Mouse (Mus musculus) E14TG2a.4 (cell line): Measurements from ENCODE around the gene Clybl.
A peak's percentile ranks its signal among the peaks of the same experiment; 100 is the strongest.

Source experiments
- H3K27me3 ChIP-seq: 2 replicates; pipeline ENCODE4 v1.6.1; 2014; ENCODE audit warnings: low read length, control low read depth; ENCODE audit not compliant: insufficient read depth
- H3K36me3 ChIP-seq: 2 replicates; pipeline ENCODE4 v1.6.1; 2014; ENCODE audit warnings: low read length, control low read depth; ENCODE audit not compliant: insufficient read depth
- H3K4me1 ChIP-seq: replicated peaks from 2 replicates; pipeline ENCODE4 v1.6.1; 2014; ENCODE audit warnings: low read depth, low read length, control low read depth
- H3K4me3 ChIP-seq: replicated peaks from 2 replicates; pipeline ENCODE4 v1.5.1; 2014; ENCODE audit warnings: mild to moderate bottlenecking, low read length
- H3K9me3 ChIP-seq: 2 replicates; pipeline ENCODE4 v1.6.1; 2014; ENCODE audit warnings: low read length, control low read depth
- CTCF ChIP-seq: conservative IDR thresholded peaks from 2 replicates; pipeline ENCODE4 v1.5.1; 2014; ENCODE audit warnings: low read length
- NANOG ChIP-seq: IDR thresholded peaks from 2 replicates; pipeline ENCODE4 v1.6.1; 2014; ENCODE audit warnings: borderline replicate concordance, low read length, mixed read lengths
- POU5F1 ChIP-seq: IDR thresholded peaks from 2 replicates; pipeline ENCODE4 v1.6.1; 2014; ENCODE audit warnings: low read length, borderline replicate concordance

The Clybl gene

DNA sequence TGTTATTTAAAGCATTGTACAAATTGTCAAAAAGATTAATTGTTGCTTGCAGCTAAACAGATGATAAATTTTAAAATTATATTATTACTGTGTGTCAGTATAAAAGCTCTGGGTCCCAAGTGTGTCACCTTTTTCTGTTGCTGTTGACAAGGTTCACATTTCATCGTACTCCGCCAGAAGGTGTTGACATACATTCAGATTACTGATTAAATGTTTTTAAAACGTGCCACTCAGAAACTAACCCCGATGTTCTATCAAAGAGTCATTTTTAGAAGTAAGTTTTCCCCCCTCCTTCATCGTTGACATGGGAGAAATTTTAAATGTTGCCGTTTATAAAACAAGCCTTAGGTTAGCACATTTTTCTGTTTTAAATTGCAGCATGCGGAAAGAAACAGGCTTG is 83.7 kb downstream of the Clybl start:
- TF ChIP-seq CTCF = no peak
- H3K27me3 ChIP-seq = peaks cover 57% of the 10 kb centered on the region
- H3K9me3 ChIP-seq = no peaks in the 10 kb centered on the region
- H3K4me3 ChIP-seq = no peak overlapping the region
- no peaks in the 10 kb centered on the region for H3K36me3 ChIP-seq
- H3K4me1 ChIP-seq = peaks cover 47% of the 10 kb centered on the region

GRCm38 (mm10) chr14:122267590-122267989 is 86.1 kb downstream of the Clybl start:
- Histone ChIP-seq H3K4me3 (no peak overlapping the region), H3K27me3 (peaks cover 48% of the 10 kb centered on the region), H3K36me3 (no peaks in the 10 kb centered on the region), H3K9me3 (no peaks in the 10 kb centered on the region), H3K4me1 (peaks cover 56% of the 10 kb centered on the region)
- TF ChIP-seq POU5F1 (no peak), NANOG (no peak), CTCF (no peak)

DNA sequence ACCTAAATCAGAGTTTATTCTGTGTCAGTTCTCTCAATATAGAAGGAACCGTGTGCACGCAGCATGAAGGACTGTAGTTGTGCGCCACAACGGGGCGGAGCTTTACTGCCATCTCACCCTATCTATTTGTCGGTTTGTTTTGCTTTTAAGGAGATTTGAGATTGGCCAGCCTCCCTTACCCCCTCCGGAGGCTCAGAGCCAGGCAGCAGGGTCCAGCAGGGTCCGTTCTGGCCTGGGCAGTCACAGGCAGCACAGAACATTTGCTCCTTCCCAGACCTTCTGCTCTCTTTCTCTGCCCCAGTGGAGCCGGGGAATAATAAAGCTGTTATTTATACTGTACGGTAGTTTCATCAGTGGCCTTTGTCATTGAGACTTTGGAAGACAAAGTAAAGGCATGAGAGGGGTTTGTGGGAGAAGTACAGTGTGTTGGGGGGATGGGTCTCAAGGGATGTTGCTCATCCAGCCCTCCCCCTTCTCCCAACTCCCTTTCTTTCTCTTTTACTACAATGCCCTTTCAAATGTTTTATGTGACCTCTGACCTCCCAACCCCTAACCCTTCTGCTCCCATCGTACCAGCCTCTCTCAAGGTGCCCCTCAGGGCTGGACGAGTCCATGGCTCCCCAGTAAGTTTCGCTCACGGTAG is 89.7 kb downstream of the Clybl start:
- peak overlapping the region; percentile 39 for H3K4me3 ChIP-seq
- H3K36me3 ChIP-seq = no peaks in the 10 kb centered on the region
- H3K4me1 ChIP-seq = peaks cover 50% of the 10 kb centered on the region
- H3K9me3 ChIP-seq = no peaks in the 10 kb centered on the region
- no peak for TF ChIP-seq POU5F1
- TF ChIP-seq CTCF = no peak
- no peak for TF ChIP-seq NANOG
- peaks cover 33% of the 10 kb centered on the region for H3K27me3 ChIP-seq

DNA sequence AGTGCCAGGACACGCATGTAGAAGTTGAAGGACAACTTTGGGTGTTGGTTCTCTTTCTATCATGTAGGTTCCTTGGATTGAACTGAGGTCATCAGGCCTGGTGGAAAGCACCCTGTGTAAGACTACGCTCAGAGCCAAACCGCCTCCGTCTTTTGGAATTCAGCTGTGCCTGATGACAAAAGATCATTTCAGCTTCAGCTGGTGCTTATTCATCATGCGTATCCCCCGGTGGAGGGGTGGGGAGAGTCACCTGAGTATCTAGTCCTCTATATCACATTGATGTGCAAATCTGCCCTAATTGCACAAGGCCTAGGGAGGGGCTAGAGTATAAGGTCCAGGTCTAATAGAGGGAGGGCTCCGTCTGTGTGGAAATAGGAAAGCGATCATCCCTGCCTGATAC is 95.6 kb downstream of the Clybl start:
- Histone ChIP-seq H3K4me3 (no peak overlapping the region), H3K9me3 (no peaks in the 10 kb centered on the region), H3K27me3 (peaks cover 14% of the 10 kb centered on the region), H3K4me1 (peaks cover 73% of the 10 kb centered on the region), H3K36me3 (no peaks in the 10 kb centered on the region)
- TF ChIP-seq NANOG = no peak
- no peak for TF ChIP-seq POU5F1
- no peak for TF ChIP-seq CTCF

DNA sequence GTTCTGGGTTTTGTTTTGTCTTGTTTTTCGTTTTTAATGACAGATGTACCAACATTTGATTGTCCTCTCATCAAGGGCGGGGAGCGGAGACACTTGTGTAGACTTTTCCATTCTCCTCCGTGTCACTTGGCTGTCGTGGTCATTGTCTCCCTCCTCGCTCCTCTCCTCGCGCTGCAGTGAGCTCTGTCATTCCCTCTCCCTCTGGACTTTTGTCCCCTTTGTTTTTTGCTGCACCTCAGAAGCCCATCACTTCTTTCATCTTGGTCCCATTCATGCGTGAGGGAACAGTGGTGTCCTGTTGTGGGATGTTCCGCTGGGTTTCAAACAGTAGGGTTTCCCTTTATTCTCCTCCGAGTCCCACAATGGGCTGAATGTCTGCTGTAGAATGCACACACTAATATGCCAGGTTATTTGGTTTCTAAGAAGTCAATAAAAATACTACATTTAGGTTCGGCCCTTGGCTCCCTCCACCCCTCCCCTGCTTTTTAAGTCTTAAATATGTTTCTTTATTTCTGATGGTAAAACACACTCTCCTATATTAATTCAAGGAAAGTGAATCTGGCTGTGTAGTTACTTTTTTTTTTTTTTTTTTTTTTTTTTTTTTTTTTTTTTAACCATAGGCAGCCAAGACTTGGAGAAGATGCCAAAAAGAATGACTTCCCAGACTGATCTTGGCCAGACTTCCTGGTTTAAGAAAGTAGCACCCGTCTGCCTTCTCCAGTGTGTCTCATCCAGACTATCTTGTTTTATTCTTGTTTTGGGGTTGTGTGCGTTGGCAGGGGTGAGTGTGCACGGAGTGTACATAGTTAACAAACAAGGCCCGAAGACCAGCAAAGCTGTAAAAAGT is 98.2 kb downstream of the Clybl start:
- Histone ChIP-seq H3K4me3 (peak overlapping the region; percentile 35; the same call in 1 of the 2 replicates), H3K9me3 (no peaks in the 10 kb centered on the region), H3K4me1 (peaks cover 67% of the 10 kb centered on the region), H3K36me3 (no peaks in the 10 kb centered on the region), H3K27me3 (peaks cover 14% of the 10 kb centered on the region; the same call in 1 of the 2 replicates)
- TF ChIP-seq NANOG = no peak

- H3K27me3 ChIP-seq = peaks cover 14% of the 10 kb centered on the region; the same call in 1 of the 2 replicates
- no peaks in the 10 kb centered on the region for H3K36me3 ChIP-seq
- H3K4me3 ChIP-seq = peak overlapping the region; percentile 35
- no peak for TF ChIP-seq NANOG
- TF ChIP-seq CTCF = no peak
- TF ChIP-seq POU5F1 = no peak
- peaks cover 67% of the 10 kb centered on the region for H3K4me1 ChIP-seq
- no peaks in the 10 kb centered on the region for H3K9me3 ChIP-seq
Measured at GRCm38 (mm10) chr14:122280309-122281071, 99.0 kb downstream of the Clybl start.

- no peaks in the 10 kb centered on the region for H3K36me3 ChIP-seq
- H3K4me3 ChIP-seq = peak overlapping the region; percentile 35
- H3K9me3 ChIP-seq = no peaks in the 10 kb centered on the region
- peaks cover 14% of the 10 kb centered on the region; the same call in 1 of the 2 replicates for H3K27me3 ChIP-seq
- H3K4me1 ChIP-seq = peaks cover 66% of the 10 kb centered on the region
- TF ChIP-seq NANOG (no peak), POU5F1 (no peak)
Measured at GRCm38 (mm10) chr14:122281072-122281634, 99.6 kb downstream of the Clybl start.

DNA sequence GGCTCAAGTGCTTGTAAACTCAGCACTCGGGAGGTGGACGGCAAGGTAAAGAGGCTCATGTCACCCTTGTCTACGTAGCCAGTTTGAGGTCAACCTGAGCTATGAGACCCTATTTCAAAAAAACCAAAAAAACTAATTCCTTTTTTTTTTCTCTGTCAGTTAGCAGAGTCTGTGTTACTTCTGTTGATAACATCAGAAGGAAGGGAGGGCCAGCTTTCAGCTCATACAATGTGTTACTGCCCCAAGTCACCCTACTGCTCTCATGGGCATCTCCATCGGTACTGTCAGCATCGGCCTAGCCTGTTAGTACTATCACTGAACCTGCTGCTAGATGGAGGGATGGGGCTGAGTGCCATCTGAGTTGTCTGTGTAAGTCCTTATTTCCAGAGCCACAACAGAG is 102.5 kb downstream of the Clybl start:
- Histone ChIP-seq H3K4me1 (peaks cover 55% of the 10 kb centered on the region), H3K9me3 (no peaks in the 10 kb centered on the region), H3K4me3 (no peak overlapping the region), H3K36me3 (no peaks in the 10 kb centered on the region), H3K27me3 (peaks cover 14% of the 10 kb centered on the region; the same call in 1 of the 2 replicates)
- TF ChIP-seq NANOG (no peak), CTCF (no peak), POU5F1 (no peak)
